Mouse (Mus musculus) CH12.LX (cell line): Measurements from ENCODE around the gene Agpat3. TPM values are rescaled to one million over a fixed set of nuclear protein-coding genes. Genes with fewer than 3 reads are reported as not detected.
A peak's percentile ranks its signal among the peaks of the same experiment; 100 is the strongest.

Source experiments
- DNase-seq: peaks from one replicate; pipeline ENCODE4 v3.0.0-alpha.2; 2013; ENCODE audit errors: extremely low read depth
- H3K27ac ChIP-seq: 2 replicates; pipeline ENCODE4 v1.5.1; 2012; ENCODE audit warnings: low read depth, mild to moderate bottlenecking, control low read depth, moderate library complexity; ENCODE audit not compliant: insufficient read depth
- H3K27me3 ChIP-seq: replicated peaks from 2 replicates; pipeline ENCODE3; 2012; ENCODE audit warnings: inconsistent platforms
- H3K36me3 ChIP-seq, 2 experiments: replicated peaks in 1 of 2; 2 replicates each; pipeline versions ENCODE3 to v1.6.1; 2012; ENCODE audit warnings: inconsistent platforms in 1 of 2, low read length in 1 of 2, mild to moderate bottlenecking in 1 of 2, mixed read lengths in 1 of 2, moderate library complexity in 1 of 2; ENCODE audit not compliant: control insufficient read depth in 1 of 2, insufficient read depth in 1 of 2
- H3K4me1 ChIP-seq, 2 experiments: 2 replicates each; pipeline ENCODE4 v1.6.1; 2012; ENCODE audit warnings: inconsistent platforms in 1 of 2, moderate library complexity in 1 of 2; ENCODE audit not compliant: insufficient read depth in 2 of 2, control insufficient read depth in 1 of 2
- H3K4me2 ChIP-seq: 2 replicates; pipeline ENCODE4 v1.6.1; 2012; ENCODE audit warnings: low read depth, mild to moderate bottlenecking, control low read depth; ENCODE audit not compliant: poor library complexity, insufficient read depth, severe bottlenecking
- H3K4me3 ChIP-seq, 3 experiments: fragments of 150-350 bp in 1 of 3; sonication (generic) in 1 of 3; replicated peaks in 1 of 3; 2 replicates each; pipeline versions ENCODE3 to v1.5.1; 2011 to 2012; ENCODE audit warnings: low read depth in 2 of 3, low read length in 2 of 3, mild to moderate bottlenecking in 2 of 3, moderate library complexity in 2 of 3, control low read depth in 1 of 3, improper control_type of control experiment in 1 of 3, inconsistent platforms in 1 of 3, mixed read lengths in 1 of 3; ENCODE audit not compliant: poor library complexity in 1 of 3
- H3K79me2 ChIP-seq: replicated peaks from 2 replicates; pipeline ENCODE4 v1.6.1; 2012; ENCODE audit warnings: mild to moderate bottlenecking, moderate library complexity; ENCODE audit not compliant: control insufficient read depth, poor library complexity, insufficient read depth, severe bottlenecking; ENCODE audit errors: extremely low read depth
- H3K9ac ChIP-seq: 2 replicates; pipeline ENCODE4 v1.6.1; 2012; ENCODE audit warnings: low read depth, mild to moderate bottlenecking, control low read depth, moderate library complexity; ENCODE audit not compliant: insufficient read depth
- H3K9me3 ChIP-seq: replicated peaks from 2 replicates; pipeline ENCODE3; 2012; ENCODE audit warnings: low read length, inconsistent platforms, mixed read lengths
- CHD1 ChIP-seq: IDR thresholded peaks from 2 replicates; pipeline ENCODE4 v1.6.1; 2012; ENCODE audit warnings: low read depth, low read length, improper control_type of control experiment, inconsistent platforms
- CTCF ChIP-seq, 2 experiments: IDR thresholded peaks in 1 of 2; conservative IDR thresholded peaks in 1 of 2; 2 replicates each; pipeline ENCODE4 v1.5.1; 2011 to 2012; ENCODE audit warnings: low read depth in 2 of 2, low read length in 2 of 2, improper control_type of control experiment in 1 of 2, inconsistent platforms in 1 of 2, mild to moderate bottlenecking in 1 of 2, moderate library complexity in 1 of 2
- E2F4 ChIP-seq: IDR thresholded peaks from 2 replicates; pipeline ENCODE4 v1.6.1; 2011; ENCODE audit warnings: low read depth, low read length, improper control_type of control experiment; ENCODE audit not compliant: insufficient replicate concordance
- EP300 ChIP-seq: IDR thresholded peaks from 2 replicates; pipeline ENCODE4 v1.6.1; 2011; ENCODE audit warnings: low read length, improper control_type of control experiment
- HCFC1 ChIP-seq: IDR thresholded peaks from 2 replicates; pipeline ENCODE4 v1.6.1; 2012; ENCODE audit warnings: low read depth, mild to moderate bottlenecking, inconsistent platforms, low read length, improper control_type of control experiment
- KAT2A ChIP-seq: IDR thresholded peaks from 2 replicates; pipeline ENCODE4 v1.6.1; 2012; ENCODE audit warnings: low read length, improper control_type of control experiment, inconsistent platforms; ENCODE audit not compliant: insufficient replicate concordance
- MYC ChIP-seq: IDR thresholded peaks from 2 replicates; pipeline ENCODE4 v1.6.1; 2011; ENCODE audit warnings: low read depth, mild to moderate bottlenecking, improper control_type of control experiment, low read length
- NRF1 ChIP-seq: IDR thresholded peaks from 2 replicates; pipeline ENCODE4 v1.6.1; 2014; ENCODE audit warnings: low read depth, mild to moderate bottlenecking, inconsistent platforms, low read length, improper control_type of control experiment, moderate library complexity
- RCOR1 ChIP-seq: conservative IDR thresholded peaks from 2 replicates; pipeline ENCODE4 v1.6.1; 2012; ENCODE audit warnings: low read depth, mild to moderate bottlenecking, inconsistent platforms, low read length, improper control_type of control experiment
- UBTF ChIP-seq: IDR thresholded peaks from 2 replicates; pipeline ENCODE4 v1.6.1; 2012; ENCODE audit warnings: low read depth, mild to moderate bottlenecking, inconsistent platforms, low read length, improper control_type of control experiment, moderate library complexity
- dilution Hi-C: fragments of 300-500 bp; cut with MboI; formaldehyde crosslinking; loops from 2 replicates; pipeline ENCODE4 v1.14.3; 2020; ENCODE audit warnings: low sequenced_read_pairs; ENCODE audit not compliant: extremely low pct_unique_long_range_greater_than_20kb, extremely low pct_ligation_motif_present
- in situ Hi-C: fragments of 300-500 bp; cut with MboI; formaldehyde crosslinking; loops from 3 replicates; pipeline ENCODE4 v1.14.3; 2019; ENCODE audit warnings: low sequenced_read_pairs, low pct_ligation_motif_present, low pct_unique_long_range_greater_than_20kb, mixed read lengths
- polyA plus RNA-seq: library from polyadenylated mRNA; unstranded; fragments of >175 nt; gene quantifications from 2 replicates; pipeline ENCODE4 v1.2.1, GENCODE M21; 2012; ENCODE audit warnings: low read depth; ENCODE audit not compliant: insufficient read length
- total RNA-seq, 2 experiments: library from RNA; depleted of rRNA; stranded (reverse); fragments of 300-350 nt in 1 of 2; fragments of >200 nt in 1 of 2; gene quantifications; 2 replicates each; pipeline ENCODE4 v1.2.3; 2012 to 2014

The Agpat3 gene
- total and polyA plus RNA-seq, 3 experiments: 36.7 to 67.2 (median 63.1) TPM

DNA sequence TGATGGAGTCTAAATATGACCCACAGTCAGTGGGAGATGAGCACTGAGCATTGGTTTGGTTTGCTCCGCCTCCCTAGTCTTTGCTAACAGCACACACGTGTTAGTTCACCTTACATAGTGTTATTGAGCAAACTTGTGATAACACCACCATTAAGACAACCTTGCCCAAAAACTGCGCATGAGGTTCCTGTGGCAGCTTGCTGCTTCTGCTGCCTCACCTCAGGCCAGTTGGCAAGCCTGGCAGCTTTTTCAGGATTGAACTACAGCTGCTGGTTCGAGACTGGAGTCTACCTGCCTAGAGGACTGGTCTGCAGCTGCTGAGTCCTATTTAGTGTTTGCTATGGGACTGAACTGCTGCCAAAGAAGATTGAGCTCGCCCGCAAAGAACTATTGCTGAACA, 11.1 kb upstream of the Agpat3 start:
- H3K36me3 ChIP-seq: no peaks in the 10 kb centered on the region
- H3K27ac ChIP-seq: no peak overlapping the region
- dilution Hi-C loops (no loop called here), in situ Hi-C loops (no loop called here)
- H3K4me1 ChIP-seq: peaks cover 0 to 34% of the 10 kb centered on the region in 2 experiments; a peak in 2 of 4 replicates
- no peaks in the 10 kb centered on the region for H3K79me2 ChIP-seq
- no peaks in the 10 kb centered on the region for H3K9me3 ChIP-seq
- DNase-seq: no peak
- no peak overlapping the region for H3K4me2 ChIP-seq
- H3K27me3 ChIP-seq: no peaks in the 10 kb centered on the region
- TF ChIP-seq NRF1 (no peak), MYC (no peak), HCFC1 (no peak), KAT2A (no peak), RCOR1 (no peak), EP300 (no peak), CHD1 (no peak), UBTF (no peak)
- no peak overlapping the region for H3K9ac ChIP-seq
- no peak overlapping the region for H3K4me3 ChIP-seq

DNA sequence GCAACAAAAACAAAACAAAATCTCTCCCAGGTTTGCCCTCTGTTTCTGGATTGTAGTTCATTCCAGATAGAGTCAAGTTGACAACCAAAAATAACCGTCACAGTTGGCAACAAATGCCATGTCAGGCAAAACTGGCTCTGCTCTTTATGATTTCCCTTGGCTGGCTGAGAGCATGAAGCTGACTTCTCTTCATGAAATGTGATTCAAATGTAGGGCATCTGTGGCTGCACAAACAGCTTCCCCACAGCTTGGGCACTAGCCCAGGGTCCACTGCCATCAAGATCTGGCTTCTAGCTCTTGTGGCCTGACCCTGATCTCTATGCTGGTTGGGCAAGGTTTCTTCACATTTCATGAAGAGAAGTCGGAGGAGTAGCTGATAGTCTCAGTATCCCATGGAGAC, 9.7 kb upstream of the Agpat3 start:
- Histone ChIP-seq H3K4me3 (no peak overlapping the region), H3K79me2 (no peaks in the 10 kb centered on the region), H3K36me3 (no peaks in the 10 kb centered on the region), H3K27me3 (no peaks in the 10 kb centered on the region), H3K9me3 (no peaks in the 10 kb centered on the region), H3K4me1 (peaks cover 0 to 46% of the 10 kb centered on the region in 2 experiments; a peak in 2 of 4 replicates), H3K4me2 (no peak overlapping the region), H3K9ac (no peak overlapping the region), H3K27ac (no peak overlapping the region)
- DNase-seq: no peak
- dilution Hi-C loops: no loop called here
- in situ Hi-C loops: no loop called here
- no peak for TF ChIP-seq E2F4

GRCm38 (mm10) chr10:78360290-78360711, 8.0 kb upstream of the Agpat3 start:
- no peaks in the 10 kb centered on the region for H3K36me3 ChIP-seq
- H3K4me1 ChIP-seq: peaks cover 4 to 49% of the 10 kb centered on the region in 2 experiments; a peak in 3 of 4 replicates
- H3K9ac ChIP-seq: no peak overlapping the region
- H3K27ac ChIP-seq: no peak overlapping the region
- H3K4me2 ChIP-seq: no peak overlapping the region
- no peaks in the 10 kb centered on the region for H3K79me2 ChIP-seq
- dilution Hi-C loops (no loop called here), in situ Hi-C loops (no loop called here)
- no peak for TF ChIP-seq HCFC1
- TF ChIP-seq CHD1: no peak
- no peak for TF ChIP-seq KAT2A
- no peak for TF ChIP-seq NRF1
- TF ChIP-seq CTCF (conservative IDR thresholded peaks at IDR 0.05 in 1 of 2, IDR thresholded peaks at IDR 0.05 in 1 of 2; ENCODE audit: low read depth in 2 of 2, low read length in 2 of 2): no peak
- no peak for TF ChIP-seq RCOR1
- H3K4me3 ChIP-seq: no peak overlapping the region
- H3K27me3 ChIP-seq: no peaks in the 10 kb centered on the region
- peaks cover 2% of the 10 kb centered on the region for H3K9me3 ChIP-seq
- peak; percentile 34 for DNase-seq
